Mouse (Mus musculus): Measurements from ENCODE around the gene Gm20388.

Gene Gm20388

DNA sequence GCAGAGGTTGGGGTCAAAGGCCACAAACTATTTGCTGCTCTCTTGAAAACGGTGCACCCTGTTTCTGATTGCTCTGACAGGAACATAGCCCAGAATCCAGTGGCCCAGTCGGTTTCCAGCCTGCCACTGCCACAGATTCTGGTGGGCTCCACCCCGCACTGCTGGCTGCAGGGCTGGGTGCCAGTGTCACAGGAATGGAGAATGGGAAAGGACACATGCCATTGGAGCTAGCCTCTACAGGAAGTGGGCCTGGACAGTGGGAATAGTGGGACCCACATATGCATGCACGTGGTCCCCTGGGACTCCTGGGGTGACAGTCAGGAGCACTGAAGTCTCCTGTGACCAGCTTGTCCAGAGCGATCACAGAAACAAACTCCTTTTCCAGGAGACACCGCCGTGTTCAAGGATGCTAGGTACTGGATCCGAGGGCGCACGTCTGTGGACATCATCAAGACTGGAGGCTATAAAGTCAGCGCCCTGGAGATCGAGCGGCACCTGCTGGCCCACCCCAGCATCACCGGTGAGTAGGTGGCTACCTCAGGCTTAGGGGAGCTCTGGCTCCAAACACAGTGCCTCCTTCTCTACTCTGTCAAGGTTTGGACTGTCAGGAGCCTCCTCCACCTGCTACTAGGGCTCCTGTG is 2902.1 kb downstream of the Gm20388 start:
- DNase-seq, result no peak

DNA sequence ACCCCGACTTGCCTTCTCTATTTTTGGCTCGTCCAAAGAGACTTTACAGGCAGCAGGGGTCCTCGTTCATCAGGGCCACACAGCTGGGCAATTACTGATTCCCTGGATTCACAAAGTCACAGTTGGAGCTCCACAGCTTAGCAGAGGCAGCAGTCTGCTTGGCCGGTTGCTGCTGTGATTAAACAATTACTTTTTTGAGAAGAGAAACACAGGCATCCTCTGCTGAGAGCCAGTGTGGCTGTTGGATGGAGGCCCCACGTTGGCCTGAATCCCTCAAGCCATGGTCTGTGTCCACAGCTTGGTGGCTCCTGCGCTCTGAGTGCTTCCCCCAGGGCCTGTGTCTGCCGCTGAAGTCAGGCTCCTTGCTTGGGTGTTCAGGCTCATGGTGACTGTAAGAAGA is 2904.0 kb downstream of the Gm20388 start:
- DNase-seq, result no peak

DNA sequence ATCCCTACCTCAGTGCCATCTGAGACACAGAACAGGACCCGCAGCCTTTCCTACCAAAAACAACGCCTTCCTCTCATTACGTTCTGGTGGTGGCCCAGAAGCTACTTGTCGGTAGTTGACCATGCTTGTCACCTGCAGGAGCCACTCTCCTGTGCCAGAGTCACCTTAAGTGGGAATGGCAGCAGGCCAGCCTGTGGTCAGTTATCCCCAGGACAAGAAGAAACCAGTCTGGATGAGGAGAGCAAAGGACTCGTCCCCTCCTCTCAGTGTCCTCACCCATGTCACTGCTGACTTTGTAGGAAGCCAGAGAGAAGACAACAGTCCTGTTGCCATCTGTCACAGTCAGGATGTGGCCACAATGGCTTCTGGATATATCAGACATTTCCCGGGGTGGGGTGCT is 2906.3 kb downstream of the Gm20388 start:
- no peak for DNase-seq

DNA sequence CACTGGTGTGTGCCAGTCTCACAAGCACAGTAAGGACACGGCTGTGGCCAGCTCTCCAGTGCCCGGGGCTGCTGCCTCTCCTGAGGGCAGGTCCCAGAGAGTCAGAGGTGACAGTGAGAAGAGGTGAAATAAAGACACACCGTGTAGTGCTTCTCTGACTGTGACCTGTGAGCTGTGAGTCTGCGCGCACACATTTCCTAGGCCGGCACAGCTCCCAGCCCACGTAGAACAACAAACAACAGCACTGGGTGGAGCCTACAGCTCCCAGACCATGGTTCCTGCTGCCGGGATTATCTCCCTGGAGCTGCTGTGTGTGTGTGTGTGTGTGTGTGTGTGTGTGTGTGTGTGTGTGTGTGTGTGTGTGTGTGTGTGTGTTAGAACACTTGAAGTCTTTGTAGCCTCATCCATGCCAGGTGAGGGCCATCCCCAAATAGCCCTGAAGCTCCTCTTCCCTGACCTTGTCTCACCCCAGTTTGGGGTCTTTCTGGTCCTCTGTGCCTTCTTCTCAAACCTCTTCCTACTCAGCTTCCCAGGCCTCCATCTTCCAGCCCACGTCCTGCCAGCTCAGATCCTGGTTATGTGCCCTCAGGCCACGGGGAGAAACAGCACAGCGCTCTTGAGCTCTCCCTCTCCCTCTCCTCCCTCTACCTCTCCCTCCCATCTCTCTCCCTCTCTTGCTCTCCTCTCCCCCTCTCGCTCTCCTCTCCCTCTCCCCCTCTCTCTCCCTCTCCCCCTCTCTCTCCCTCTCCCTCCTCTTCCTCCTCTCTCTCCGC is 2907.3 kb downstream of the Gm20388 start:
- no peak for DNase-seq

DNA sequence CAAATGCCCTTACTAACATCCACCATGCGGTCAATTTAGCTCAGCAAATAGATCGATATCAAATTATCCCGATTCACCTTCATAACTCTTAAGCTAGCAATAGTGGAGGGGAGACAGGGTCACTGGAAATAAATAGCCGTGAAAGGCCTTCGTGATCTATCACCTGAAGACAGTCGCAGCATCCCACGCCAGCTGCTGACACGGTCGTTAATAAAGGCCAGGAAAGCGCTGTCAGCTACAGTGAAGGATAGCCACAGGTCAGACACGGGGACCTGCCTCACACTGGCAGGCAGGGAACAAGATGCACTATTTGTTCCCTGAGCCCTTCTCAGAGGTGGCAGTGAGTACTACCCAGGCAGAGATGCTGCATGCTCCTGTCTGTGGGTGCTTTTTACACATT is 2909.1 kb downstream of the Gm20388 start:
- no peak for DNase-seq

DNA sequence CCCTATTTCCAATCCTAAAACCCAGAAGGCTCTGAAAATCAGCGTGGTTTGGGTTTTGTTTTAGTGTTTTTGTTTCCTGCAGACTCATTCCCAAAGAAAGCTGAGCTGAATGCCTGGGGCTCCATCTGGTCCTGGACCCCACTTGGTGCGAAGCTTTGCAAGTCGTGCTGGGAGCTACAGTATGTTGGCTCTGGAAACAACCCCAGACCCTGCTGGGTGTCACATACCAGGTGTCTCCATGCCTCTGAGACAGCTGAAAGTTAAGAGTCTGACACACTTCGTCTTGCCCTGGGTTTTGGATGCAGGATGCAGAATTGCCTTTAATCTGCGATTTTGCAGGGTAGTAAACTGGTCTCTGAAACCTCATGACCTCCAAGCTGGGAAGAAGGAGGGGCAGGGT is 2913.9 kb downstream of the Gm20388 start:
- DNase-seq, result no peak

DNA sequence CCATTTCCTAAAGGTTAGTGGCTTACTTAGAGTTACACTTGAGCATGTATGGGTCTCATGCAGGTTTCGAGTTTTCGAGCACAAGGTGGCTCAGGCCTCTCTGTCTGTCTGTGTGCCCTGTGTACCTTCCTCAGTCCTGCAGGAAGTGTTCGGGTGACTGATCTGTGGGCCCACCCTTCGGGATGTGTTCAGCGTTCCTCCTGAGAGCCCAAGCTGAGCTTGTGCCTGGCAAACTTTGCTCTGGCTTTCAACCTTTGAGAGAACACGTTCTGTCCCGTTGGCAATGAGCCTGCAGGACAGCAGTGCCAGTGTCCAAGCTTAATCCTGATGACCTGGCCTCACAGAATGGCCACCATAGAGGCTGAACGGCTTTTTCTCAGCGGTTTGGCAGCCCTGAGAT is 2914.3 kb downstream of the Gm20388 start:
- DNase-seq, result peak; percentile 74 to 83

DNA sequence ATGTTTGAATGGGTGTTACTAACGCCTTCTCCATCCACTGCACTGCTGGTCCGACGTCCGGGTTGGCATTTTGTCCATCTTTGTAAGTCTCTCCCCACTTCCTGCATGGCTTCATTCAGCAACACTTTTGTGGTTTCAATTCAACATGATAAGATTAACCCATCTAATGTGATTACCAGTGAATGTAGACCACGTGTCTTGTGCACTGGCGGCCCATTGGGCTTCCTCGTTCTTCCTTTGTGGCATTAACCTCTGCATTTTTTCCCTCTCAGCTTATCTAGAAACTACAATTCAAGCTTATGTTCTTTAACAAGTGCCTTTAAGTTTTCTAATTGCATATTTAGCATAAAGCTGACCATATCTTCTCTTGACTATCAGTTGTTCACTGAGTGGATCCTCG is 2914.8 kb downstream of the Gm20388 start:
- no peak for DNase-seq

DNA sequence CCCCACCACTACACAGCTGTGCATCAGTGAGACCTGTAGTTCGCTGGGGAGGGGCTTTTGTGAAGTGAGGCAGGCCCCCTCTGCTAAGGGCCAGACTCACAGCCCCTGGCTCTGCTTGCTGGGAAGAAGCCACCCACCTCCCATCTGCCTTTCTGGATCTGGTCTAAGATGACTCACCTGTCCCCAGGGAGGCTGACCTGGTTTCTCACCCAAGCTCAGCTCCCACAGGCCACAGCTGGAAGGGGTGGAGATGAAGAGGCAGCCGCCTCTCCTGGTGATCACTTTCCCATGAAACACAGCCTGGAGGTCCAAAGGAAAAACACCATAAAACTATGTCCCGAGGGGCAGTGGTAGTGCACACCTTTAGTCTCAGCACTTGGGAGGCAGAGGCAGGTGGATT is 2918.8 kb downstream of the Gm20388 start:
- DNase-seq, result no peak

DNA sequence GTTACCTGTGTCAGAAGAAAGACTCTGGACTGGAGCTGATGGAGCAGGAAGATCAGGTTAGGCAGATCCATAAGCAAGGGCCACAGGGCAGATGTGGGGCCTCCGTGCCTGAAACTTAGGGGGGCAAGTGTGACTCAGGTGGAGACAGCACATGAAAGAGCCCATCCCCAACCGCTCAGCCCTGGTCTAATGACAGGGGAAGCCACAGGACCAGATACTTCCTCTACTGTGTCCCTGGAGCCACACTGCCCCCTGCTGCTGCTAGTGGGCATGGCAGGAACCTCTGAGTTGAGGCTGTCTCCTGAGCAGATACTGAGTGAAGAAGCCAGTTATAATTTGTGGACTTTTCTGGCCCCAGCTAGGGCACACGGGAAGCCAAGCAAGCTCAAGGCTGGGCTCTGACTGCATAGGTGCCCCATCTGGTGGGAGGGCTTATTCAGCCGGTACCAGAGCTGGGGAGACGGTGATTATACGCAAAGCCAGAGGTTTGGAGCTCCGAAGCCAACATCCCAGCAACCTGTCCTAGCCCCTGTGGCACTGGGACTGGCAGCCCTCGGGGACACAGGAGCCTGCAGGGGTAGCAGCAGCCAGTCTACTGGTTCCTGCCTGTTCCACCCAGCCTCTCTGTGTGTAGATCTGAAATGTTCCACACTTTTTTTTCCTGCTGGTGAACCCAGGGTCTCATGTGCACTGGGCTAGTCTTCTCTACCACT is 2919.9 kb downstream of the Gm20388 start:
- DNase-seq, result peak; percentile 75 to 93

DNA sequence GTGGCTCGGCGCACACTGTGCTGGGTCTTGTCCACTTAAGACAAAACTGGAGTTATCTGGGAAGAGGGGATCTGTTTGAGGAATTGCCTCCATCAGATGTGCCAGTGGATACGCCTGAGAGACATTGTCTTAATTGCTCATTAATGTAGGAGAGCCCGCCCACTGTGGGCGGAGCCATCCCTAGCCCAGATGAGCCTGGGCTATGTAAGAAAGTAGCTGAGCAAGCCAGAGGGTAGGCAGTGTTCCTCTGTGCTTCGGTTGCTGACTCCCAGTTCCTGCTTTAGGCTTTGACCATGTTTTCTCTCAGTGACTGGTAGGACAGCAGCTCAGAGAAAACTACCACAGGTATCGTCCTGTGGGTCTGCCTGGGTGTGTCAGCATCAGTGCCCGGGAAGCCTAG is 2923.8 kb downstream of the Gm20388 start:
- peak in 1 of 2 experiments; percentile 47 for DNase-seq

DNA sequence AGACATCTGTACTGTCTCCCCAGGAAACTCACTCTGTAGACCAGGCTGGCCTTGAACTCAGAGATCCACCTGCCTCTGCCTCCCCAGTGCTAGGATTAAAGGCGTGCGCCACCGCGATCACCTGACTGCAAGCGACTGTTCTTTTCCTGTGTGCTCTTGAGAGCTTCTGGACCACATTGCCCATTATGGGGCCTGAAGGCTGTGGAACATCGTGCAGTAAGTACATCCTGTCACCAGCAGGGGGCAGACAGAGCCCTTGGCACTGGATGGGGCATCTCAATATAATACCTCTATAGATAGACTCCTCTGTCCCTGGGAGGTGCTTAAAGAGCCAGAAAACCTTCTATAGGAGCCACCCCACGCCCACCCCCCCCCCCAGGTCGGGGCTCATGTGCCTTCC is 2924.3 kb downstream of the Gm20388 start:
- peak; percentile 51 to 71 for DNase-seq

DNA sequence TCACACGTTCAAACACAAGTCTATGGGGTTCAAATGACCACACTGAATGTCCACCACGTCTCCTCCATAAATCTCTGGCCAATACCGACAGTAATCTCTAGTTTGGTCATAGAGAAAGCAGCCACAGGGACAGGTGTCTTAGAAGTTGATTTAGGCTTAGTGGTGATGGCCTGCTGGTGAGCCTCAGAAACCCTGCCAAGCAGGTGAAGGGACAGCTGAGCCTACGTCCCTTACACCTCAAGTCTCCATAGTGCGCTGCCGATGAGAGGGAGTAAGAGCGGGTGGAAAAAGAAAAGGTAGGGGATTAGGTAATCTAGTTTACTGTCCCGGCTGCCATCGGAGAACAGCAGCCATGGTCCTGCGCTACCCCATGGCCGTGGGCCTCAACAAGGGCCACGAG is 2925.6 kb downstream of the Gm20388 start:
- no peak for DNase-seq

DNA sequence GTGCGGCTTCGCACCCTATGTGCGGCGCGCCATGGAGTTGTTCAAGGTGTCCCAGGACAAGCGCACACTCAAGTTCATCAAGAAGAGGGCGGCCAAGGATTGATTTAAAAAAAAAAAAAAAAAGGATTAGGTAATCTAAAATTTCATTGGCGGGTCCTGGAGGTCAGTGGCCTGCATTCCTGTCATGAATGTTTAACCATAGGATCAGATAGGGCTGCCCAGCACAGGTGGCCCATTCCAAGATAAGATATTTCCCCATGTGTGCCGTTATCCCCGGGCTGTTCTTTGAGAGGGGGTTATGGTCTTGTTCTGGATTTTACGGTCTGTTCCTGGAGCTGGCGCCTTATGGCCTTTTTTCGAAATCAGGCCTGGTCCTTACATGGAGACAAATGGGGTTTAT is 2926.1 kb downstream of the Gm20388 start:
- DNase-seq, result no peak

DNA sequence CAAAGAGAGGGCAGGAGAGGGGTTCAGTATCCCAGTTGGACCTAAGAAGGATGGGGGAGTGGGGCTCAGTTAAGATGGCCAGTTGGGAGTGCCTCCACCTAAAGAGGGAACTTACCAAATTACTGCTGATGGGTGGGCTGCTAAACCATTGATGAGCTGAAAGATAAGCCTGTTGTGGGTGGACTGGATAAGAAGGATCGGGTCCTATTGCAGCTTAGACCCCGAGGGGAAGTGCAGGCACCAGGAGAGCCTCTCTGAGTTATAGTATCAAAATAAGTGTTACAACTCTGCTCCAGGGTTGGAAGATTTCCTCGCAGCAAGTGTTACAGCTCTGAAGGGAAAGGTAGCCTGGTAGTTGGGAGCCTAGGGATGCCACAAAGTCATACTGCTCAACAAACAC is 2933.5 kb downstream of the Gm20388 start:
- no peak for DNase-seq

DNA sequence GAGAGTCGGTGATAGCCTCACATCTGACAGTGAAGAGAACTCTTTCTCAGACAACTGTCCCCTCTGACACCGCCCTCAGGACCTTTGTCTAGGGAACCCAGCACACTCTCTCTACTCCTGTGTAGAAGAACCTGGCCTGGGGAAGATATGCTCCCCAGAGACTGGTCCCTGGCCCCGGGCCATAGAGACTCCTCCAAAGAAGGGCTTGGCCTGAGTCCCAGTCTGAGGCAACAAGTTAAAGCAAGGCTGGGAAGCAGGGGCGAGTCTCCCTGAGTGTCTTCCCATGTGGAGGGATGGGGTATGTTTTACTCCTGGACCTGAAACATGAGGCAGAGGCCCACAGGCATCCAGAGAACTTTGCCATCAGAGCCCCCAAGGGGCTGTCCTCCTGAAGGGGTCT is 2935.0 kb downstream of the Gm20388 start:
- DNase-seq, result no peak

DNA sequence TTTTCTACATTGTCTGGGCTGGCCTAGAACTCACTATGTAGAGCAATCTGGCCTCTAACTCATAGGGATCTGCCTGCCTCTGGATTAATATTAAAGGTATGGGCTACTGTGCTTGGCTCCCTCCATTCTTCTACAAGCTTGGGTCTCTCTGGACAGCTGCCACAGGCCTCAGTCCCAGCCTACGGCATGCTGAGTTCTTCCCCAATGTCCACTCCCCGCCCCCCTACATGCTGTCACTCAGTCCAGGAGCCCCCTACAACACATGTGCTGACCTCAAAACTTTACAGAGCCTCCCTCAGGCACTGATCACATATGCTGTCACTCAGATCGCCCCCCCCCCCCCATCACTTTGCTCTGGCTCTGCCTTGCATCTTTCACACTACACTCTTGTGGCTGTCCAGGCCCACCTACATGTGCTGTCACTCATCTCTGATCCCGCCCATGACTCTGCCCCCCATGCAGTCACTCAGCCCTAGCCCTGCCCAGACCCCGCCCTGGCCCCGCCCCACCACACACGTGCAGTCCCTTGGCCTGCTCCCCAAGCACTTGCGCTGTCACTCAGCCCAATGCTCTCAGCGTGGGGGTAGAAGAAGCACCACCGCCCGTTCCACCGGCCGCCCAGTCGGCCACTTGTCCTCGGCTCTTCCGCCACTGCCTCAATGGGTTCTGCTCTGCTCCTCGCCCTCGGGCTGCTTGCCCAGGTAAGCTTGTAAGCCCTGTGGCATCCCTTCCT is 2937.4 kb downstream of the Gm20388 start, which contains the start of gene Cdh15:
Gene Cdh15 (plus strand): TSS at position 138 of the 733 bp plus-strand sequence.
- no peak for DNase-seq

DNA sequence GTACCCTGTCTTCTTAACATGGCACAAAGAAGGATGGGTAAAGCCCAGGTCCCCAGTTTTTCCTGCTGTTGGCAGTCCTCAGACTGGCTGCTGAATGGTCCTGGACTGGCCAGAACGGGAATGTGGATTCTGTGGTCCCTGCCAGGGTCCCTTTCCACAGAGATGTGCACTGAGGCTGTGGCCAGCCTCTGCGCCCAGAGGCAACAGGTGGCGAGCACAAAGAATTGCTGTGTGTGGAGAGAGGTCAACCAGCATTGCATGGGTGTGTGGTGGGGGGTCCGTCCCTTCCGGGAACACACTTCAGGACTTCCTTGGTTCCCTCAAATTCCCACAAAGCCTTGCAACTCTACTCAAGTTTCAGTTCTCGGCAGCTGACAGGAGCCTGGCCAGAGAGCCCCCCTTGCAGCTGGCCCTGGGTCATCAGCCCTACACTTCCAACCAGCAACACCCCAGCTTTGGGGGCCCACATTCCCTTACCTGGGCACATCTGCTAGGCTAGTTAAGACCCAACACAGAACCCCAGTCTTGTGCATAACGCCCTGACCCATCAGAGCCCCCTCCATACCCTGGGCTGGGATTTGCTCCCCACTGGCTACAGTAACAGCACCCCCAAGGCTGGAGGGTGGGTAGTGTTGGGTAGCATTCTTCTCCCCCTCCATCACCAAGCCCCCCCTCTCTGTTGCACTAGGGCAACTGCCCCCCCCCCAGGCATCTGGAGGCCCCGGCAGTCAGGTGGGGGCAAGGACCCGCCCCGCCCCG is 2938.7 kb downstream of the Gm20388 start:
- no peak for DNase-seq

DNA sequence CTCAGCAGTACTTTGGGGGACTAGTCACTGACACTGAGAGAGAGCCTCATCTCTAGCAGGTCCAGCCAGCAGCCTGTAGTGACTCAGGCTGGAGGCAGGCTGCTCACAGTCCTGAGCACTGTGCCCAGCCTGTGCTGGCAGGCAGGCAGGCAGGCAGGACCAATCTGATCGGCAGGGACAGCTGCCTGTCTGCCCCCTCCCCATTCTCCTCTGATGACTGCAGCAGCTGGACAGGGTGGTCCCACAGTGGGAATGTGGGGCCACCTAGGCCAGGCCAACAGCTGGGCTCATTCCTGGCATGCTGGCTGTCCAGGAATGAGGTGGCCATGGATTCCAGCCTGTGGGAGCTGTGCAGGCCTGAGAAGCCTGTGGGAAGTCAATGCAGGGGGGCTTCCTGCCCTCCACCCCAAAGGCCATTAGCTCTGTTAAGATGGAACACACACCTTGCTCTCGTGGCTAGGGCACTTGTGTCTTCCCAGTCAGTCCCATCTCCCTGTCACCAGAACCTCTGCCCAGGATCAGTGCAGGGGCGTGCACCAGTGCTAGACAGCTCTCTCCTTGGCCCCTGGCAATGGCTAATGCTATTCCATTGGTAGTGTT is 2940.1 kb downstream of the Gm20388 start:
- DNase-seq, result no peak

DNA sequence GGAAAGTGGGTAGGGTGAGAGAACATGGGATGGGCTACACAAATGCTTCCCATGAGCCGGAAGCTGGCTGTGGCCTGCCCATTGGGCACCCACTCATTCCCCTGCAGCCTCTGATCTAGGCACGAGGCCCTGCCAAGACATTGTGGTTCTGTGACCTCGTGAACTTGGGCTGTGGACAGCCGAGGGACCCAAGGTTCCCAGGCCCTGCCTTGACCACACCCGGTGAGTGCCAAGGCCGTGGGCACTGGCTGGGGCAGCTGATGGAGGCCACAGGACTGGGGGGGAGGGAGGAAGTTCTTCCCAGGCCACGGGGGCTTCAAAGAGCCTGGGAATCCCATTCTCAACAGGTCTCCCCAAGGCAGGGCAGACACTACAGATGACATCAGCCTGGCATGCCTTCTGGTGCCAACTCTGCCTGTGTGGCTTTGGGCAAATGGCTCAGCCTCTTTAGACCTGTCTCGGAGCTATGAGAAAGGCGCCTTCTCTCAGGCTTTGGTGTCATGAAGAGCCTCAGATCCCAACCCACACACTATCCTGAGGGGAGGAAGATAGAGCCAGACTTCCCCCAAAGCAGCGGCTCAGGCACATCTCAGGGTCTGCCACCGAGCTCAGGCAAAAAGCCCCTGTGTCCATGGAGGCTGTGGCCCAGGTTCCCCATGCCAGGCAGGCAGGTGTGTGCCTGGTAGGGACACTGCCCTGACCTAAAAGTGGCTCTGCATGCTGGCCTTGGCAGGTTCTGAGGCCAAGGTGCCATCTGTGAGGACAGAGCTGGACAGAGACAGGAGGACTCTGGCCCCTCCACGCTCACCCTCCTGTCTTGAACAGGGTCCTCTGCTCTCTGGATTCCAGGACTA is 2941.3 kb downstream of the Gm20388 start:
- DNase-seq, result no peak

DNA sequence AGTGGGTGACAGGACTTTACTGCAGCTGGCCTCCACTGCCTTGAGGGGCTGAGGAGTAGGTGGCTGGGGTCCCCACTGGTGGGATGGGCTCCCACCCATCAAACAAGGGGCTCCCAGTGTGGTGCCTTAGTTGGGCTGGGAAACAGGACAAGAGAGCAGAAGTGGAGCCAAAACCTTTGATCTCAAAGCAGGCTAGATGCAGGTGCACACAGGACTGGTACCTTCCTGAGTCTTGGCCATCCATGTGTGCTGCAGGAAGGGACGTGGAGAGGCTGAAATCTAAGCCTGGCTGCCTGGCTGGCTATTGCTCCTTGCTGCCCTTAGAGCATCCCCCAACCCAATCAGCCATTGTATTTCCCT is 2941.9 kb downstream of the Gm20388 start:
- no peak for DNase-seq

All from kidney, adult 8-10 months (tissue).